ENCODE assay signal across 26 mouse cellular contexts in the genomic region with DNA sequence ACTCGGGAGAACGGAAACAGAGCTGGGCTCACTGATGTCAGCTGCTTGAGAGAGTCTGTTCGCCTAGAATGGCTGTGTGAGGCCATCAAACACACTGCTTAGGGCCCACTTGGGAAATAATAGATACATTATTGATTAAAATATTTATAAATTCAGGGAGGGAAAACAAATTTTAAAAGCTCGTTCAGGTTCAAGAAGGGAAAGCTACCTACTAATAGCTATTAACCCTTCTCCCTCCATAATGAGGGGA.
DNase-seq lines count a peak whose midpoint lies in the region; ATAC-seq lines count a peak whose summit lies in the region.
"Had no signal": no experiment of that assay in that cellular context is flagged by ENCODE, and none has a peak within 500 bp of the region (broad histone marks: within the 10 kb centered on the region; RNA-seq: fewer than 3 reads in every experiment).

No protein-coding gene starts in this region.

- no peak for DNase-seq in adrenal gland, postnatal 25 days
- DNase-seq: adrenal gland, postnatal 10 days; cerebellum, adult 11 months; cerebellum, adult 9-10 months; cerebellum, postnatal 36 days; gastrocnemius, adult 2 months; gastrocnemius, postnatal 36 days; heart, adult 18-20 months; heart, postnatal 36 days; kidney, adult 18-20 months; kidney, postnatal 25 days; thymus, adult 2 months; thymus, postnatal 36 days had no signal

- H3K9ac ChIP-seq in forebrain, embryonic 12.5 days: no peak overlapping the region
- H3K9ac ChIP-seq in forebrain, embryonic 15.5 days (replicated peaks): no peak overlapping the region
- H3K9ac ChIP-seq in midbrain, embryonic 13.5 days (replicated peaks): no peak overlapping the region
- H3K9ac ChIP-seq in midbrain, embryonic 16.5 days (ENCODE audit: low read depth, low read length): no peak overlapping the region
- H3K9ac ChIP-seq in hindbrain, embryonic 12.5 days: no peak overlapping the region
- H3K9ac ChIP-seq in hindbrain, embryonic 15.5 days: no peak overlapping the region
- H3K9ac ChIP-seq: kidney, embryonic 15.5 days; limb, embryonic 13.5 days; lung, embryonic 15.5 days had no signal

- no peak for ATAC-seq in forebrain, embryonic 12.5 days (ENCODE audit: low FRiP score)
- ATAC-seq in forebrain, embryonic 15.5 days (replicated peaks): no peak
- 0 out of 2 replicates have a peak, but pooled peaks have one; percentile 50 for ATAC-seq in midbrain, embryonic 13.5 days
- no peak for ATAC-seq in midbrain, embryonic 16.5 days
- 0 out of 2 replicates have a peak, but pooled peaks have one; percentile 38 for ATAC-seq in hindbrain, embryonic 12.5 days (ENCODE audit: low FRiP score)
- ATAC-seq in hindbrain, embryonic 15.5 days (ENCODE audit: low FRiP score, low read depth): 0 out of 2 replicates have a peak, but pooled peaks have one; percentile 23
- ATAC-seq: inflammation-experienced regulatory T-cells, adult 6 months; Patski had no signal

- H3K27ac ChIP-seq in forebrain, embryonic 12.5 days: 0 out of 2 replicates have a peak overlapping the region, but pooled peaks have one; percentile 13
- H3K27ac ChIP-seq in forebrain, embryonic 15.5 days (replicated peaks): no peak overlapping the region
- H3K27ac ChIP-seq in midbrain, embryonic 13.5 days: 0 out of 2 replicates have a peak overlapping the region, but pooled peaks have one; percentile 46
- H3K27ac ChIP-seq in midbrain, embryonic 16.5 days (ENCODE audit: low read length): no peak overlapping the region
- H3K27ac ChIP-seq in hindbrain, embryonic 12.5 days: peak overlapping the region; percentile 35; the same call in 1 of the 2 replicates
- H3K27ac ChIP-seq in hindbrain, embryonic 15.5 days (replicated peaks): no peak overlapping the region
- H3K27ac ChIP-seq: gastrocnemius, adult 2 months; kidney, embryonic 15.5 days; limb, embryonic 13.5 days; lung, embryonic 15.5 days had no signal

- WGBS in forebrain, embryonic 12.5 days: 38% methylated on average over 4 of the region's 4 CpGs
- WGBS in forebrain, embryonic 15.5 days: 18% methylated on average over 4 of the region's 4 CpGs
- 50% methylated on average over 4 of the region's 4 CpGs for WGBS in midbrain, embryonic 13.5 days
- WGBS in midbrain, embryonic 16.5 days: 49% methylated on average over 4 of the region's 4 CpGs
- WGBS in hindbrain, embryonic 12.5 days: 58% methylated on average over 4 of the region's 4 CpGs
- 36% methylated on average over 4 of the region's 4 CpGs for WGBS in hindbrain, embryonic 15.5 days

- no peak overlapping the region for H3K4me3 ChIP-seq in forebrain, embryonic 12.5 days (replicated peaks)
- H3K4me3 ChIP-seq in forebrain, embryonic 15.5 days: no peak overlapping the region
- no peak overlapping the region for H3K4me3 ChIP-seq in midbrain, embryonic 13.5 days (replicated peaks)
- no peak overlapping the region for H3K4me3 ChIP-seq in midbrain, embryonic 16.5 days (ENCODE audit: low read depth, low read length)
- no peak overlapping the region for H3K4me3 ChIP-seq in hindbrain, embryonic 12.5 days
- no peak overlapping the region for H3K4me3 ChIP-seq in hindbrain, embryonic 15.5 days
- H3K4me3 ChIP-seq: gastrocnemius, adult 2 months; kidney, embryonic 15.5 days; limb, embryonic 13.5 days; lung, embryonic 15.5 days had no signal

- H3K27me3 ChIP-seq in forebrain, embryonic 12.5 days: peaks cover 10% of the 10 kb centered on the region
- H3K27me3 ChIP-seq in forebrain, embryonic 15.5 days: no peaks in the 10 kb centered on the region
- no peaks in the 10 kb centered on the region for H3K27me3 ChIP-seq in midbrain, embryonic 13.5 days
- H3K27me3 ChIP-seq in midbrain, embryonic 16.5 days (ENCODE audit: control insufficient read depth, insufficient read depth, low read depth, low read length): no peaks in the 10 kb centered on the region
- H3K27me3 ChIP-seq in hindbrain, embryonic 12.5 days: no peaks in the 10 kb centered on the region
- no peaks in the 10 kb centered on the region for H3K27me3 ChIP-seq in hindbrain, embryonic 15.5 days
- H3K27me3 ChIP-seq: kidney, embryonic 15.5 days; limb, embryonic 13.5 days; lung, embryonic 15.5 days had no signal

- H3K4me2 ChIP-seq in forebrain, embryonic 12.5 days: no peak overlapping the region
- H3K4me2 ChIP-seq in forebrain, embryonic 15.5 days (replicated peaks): no peak overlapping the region
- H3K4me2 ChIP-seq in midbrain, embryonic 13.5 days (replicated peaks): no peak overlapping the region
- no peak overlapping the region for H3K4me2 ChIP-seq in midbrain, embryonic 16.5 days (ENCODE audit: low read length)
- H3K4me2 ChIP-seq in hindbrain, embryonic 12.5 days (replicated peaks): no peak overlapping the region
- H3K4me2 ChIP-seq in hindbrain, embryonic 15.5 days: no peak overlapping the region
- H3K4me2 ChIP-seq: heart, embryonic 11.5 days; kidney, embryonic 15.5 days; limb, embryonic 13.5 days; liver, embryonic 11.5 days; lung, embryonic 15.5 days had no signal

- no peaks in the 10 kb centered on the region for H3K9me3 ChIP-seq in forebrain, embryonic 12.5 days
- no peaks in the 10 kb centered on the region for H3K9me3 ChIP-seq in forebrain, embryonic 15.5 days
- no peaks in the 10 kb centered on the region for H3K9me3 ChIP-seq in midbrain, embryonic 13.5 days
- no peaks in the 10 kb centered on the region for H3K9me3 ChIP-seq in midbrain, embryonic 16.5 days (replicated peaks; ENCODE audit: control insufficient read depth, low read length, poor library complexity, severe bottlenecking)
- H3K9me3 ChIP-seq in hindbrain, embryonic 12.5 days (replicated peaks): no peaks in the 10 kb centered on the region
- no peaks in the 10 kb centered on the region for H3K9me3 ChIP-seq in hindbrain, embryonic 15.5 days
- H3K9me3 ChIP-seq: kidney, embryonic 15.5 days; limb, embryonic 13.5 days; lung, embryonic 15.5 days had no signal

- no peaks in the 10 kb centered on the region for H3K36me3 ChIP-seq in forebrain, embryonic 12.5 days (replicated peaks)
- no peaks in the 10 kb centered on the region for H3K36me3 ChIP-seq in forebrain, embryonic 15.5 days
- H3K36me3 ChIP-seq in midbrain, embryonic 13.5 days: no peaks in the 10 kb centered on the region
- no peaks in the 10 kb centered on the region for H3K36me3 ChIP-seq in midbrain, embryonic 16.5 days (ENCODE audit: control insufficient read depth, insufficient read depth, low read length)
- no peaks in the 10 kb centered on the region for H3K36me3 ChIP-seq in hindbrain, embryonic 12.5 days
- no peaks in the 10 kb centered on the region for H3K36me3 ChIP-seq in hindbrain, embryonic 15.5 days
- H3K36me3 ChIP-seq: kidney, embryonic 15.5 days; limb, embryonic 13.5 days; lung, embryonic 15.5 days had no signal

- peaks cover 8% of the 10 kb centered on the region for H3K4me1 ChIP-seq in forebrain, embryonic 12.5 days
- peaks cover 10% of the 10 kb centered on the region; the same call in 1 of the 2 replicates for H3K4me1 ChIP-seq in forebrain, embryonic 15.5 days
- H3K4me1 ChIP-seq in midbrain, embryonic 13.5 days (replicated peaks): no peaks in the 10 kb centered on the region
- H3K4me1 ChIP-seq in midbrain, embryonic 16.5 days (ENCODE audit: control insufficient read depth, insufficient read depth, low read length): no peaks in the 10 kb centered on the region
- H3K4me1 ChIP-seq in hindbrain, embryonic 12.5 days: peaks cover 9% of the 10 kb centered on the region
- H3K4me1 ChIP-seq in hindbrain, embryonic 15.5 days (replicated peaks): no peaks in the 10 kb centered on the region
- H3K4me1 ChIP-seq: kidney, embryonic 15.5 days; limb, embryonic 13.5 days; lung, embryonic 15.5 days had no signal

Comparison
In these comparisons a context has a peak if more than half of its experiments do, and no peak if none do; other contexts are left out.
1. ATAC-seq: peak in midbrain, embryonic 13.5 days (single experiment), hindbrain, embryonic 12.5 days (single experiment) and hindbrain, embryonic 15.5 days (single experiment); none in forebrain, embryonic 12.5 days (single experiment), forebrain, embryonic 15.5 days (single experiment) and midbrain, embryonic 16.5 days (single experiment).
2. H3K27ac ChIP-seq: peak in forebrain, embryonic 12.5 days (single experiment), midbrain, embryonic 13.5 days (single experiment) and hindbrain, embryonic 12.5 days (single experiment); none in forebrain, embryonic 15.5 days (single experiment), midbrain, embryonic 16.5 days (single experiment) and hindbrain, embryonic 15.5 days (single experiment).